Mouse (Mus musculus): ENCODE measurements around the gene Hbb-y.
"Not testable (repeated sequence)": the region's sequence is repeated elsewhere in the genome, so short reads cannot be mapped to it uniquely, and the experiment has no call there.

The Hbb-y gene

DNA sequence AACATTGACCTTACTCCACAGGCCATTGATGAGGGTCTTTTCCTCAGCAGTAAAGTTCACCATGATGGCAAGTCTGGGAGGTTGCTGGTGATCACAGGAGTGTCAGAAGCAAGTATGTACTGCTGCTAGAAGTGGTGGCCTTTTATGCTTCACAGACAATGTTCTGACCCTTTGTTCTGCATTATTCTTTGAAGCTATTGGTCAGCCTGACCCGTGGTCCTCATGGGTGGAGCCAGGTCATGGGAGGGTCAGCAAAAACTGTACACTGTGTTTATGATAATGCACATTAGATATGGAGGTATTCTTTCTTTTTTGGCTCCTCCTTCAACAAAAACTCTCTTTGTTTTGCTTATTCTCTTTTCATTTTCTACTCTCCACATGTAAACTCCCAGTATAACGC is at the start of gene Hbb-y:
TSS of gene Hbb-y (minus strand) at position 127 of the 400 bp plus-strand sequence.
- DNase-seq (ENCODE audit: low read depth, low spot score), result no peak

DNA sequence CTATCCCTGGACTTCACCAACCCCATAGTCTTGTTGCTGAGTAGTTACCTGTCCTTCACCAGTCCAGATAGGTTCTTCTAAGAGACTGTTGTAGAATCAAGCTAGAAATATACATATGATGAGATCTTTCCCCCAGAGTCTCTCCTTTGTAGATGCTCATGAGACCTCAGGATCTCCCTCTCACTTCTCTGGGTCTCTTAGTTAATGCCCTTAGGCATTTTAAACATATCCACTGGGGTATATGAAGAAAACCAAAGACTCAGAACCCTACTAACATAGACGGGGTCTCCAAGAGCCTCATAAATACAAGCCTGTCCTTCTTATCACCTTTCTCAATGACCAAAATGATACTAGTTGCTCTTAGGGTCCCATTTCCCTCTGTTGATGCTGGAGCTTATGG is 41.4 kb upstream of the Hbb-y start, which contains the start of gene Olfr64:
TSS of gene Olfr64 (minus strand) at position 101 of the 400 bp plus-strand sequence.
- no peak for DNase-seq (ENCODE audit: low read depth, low spot score)

DNA sequence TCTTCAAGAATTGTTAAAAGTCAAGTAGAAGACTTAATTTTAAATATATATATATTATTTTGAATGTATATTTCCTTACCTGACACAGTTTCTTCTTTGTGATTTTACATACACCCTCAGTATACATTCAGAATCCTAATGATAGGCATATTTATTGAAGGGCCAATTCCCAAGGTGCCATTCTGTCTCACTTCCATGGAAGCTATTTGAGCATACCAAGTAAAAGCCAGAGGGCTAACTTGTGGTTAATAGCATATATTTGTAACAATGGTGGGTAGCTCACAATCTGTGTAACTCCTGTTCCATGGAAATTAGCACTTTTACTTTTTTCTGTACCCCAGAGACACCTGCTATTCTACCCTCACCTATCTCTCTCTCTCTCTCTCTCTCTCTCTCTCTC is 33.1 kb upstream of the Hbb-y start, which contains the start of gene Olfr66:
TSS of gene Olfr66 (minus strand) at position 101 of the 400 bp plus-strand sequence.
- DNase-seq (ENCODE audit: low read depth, low spot score), result no peak

DNA sequence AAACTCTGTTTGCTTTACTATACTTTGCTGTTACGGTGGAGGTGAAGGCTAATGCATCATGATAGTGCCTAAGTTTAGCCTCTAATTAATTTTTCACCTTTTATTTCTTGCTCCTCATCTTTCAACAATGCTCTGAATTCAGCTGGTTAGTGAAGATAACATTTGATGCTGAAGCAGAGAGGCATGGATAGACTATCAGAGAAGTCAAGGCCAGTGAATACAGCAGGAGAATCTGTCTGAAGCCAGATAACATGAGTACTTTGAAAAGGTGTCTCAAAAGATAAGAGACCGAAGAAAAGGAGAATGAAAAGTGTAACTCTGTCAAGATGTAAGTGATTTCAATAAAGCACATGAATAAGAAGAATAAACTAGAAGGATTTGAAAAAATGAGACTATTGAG is 24.1 kb upstream of the Hbb-y start:
- no peak for DNase-seq (ENCODE audit: low read depth, low spot score)

DNA sequence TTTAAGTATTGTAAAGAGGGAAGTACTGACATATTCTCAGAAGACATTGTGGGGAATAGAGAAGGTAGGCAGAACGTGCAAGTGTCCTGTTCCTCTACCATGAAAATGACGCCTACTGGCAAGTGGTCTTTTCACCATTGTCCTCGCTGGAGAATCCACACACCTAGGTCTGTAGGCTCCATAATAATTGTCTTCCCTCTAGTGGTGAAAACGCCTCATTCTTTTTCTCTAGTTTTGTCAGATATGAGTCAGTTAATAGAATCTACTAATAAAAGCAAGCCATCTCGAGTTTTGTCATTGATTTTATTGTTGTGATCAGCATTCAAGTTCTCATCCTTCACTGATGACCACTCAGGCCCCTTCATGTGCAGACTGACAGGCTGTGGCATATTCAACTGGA is 21.4 kb upstream of the Hbb-y start:
- DNase-seq (ENCODE audit: low read depth, low spot score), result no peak

DNA sequence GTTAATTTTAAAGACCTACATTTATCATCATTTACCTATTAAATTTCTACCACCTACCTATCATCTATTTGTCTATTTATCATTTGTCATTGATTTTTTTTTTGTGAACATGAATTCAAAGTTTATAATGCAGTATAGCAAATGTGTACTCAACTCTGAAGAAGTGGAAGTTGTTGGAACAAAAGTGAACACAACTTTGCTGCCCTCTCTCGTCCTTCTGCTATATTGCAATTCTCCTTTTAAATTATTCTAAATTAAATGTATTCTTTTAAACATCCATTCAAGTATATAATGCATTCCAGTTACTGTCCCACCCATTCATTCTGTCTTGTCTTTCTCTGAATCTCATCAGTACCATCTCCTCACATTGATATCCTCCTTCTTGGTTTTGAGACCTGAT is 20.0 kb upstream of the Hbb-y start:
- no peak for DNase-seq (ENCODE audit: low read depth, low spot score)

DNA sequence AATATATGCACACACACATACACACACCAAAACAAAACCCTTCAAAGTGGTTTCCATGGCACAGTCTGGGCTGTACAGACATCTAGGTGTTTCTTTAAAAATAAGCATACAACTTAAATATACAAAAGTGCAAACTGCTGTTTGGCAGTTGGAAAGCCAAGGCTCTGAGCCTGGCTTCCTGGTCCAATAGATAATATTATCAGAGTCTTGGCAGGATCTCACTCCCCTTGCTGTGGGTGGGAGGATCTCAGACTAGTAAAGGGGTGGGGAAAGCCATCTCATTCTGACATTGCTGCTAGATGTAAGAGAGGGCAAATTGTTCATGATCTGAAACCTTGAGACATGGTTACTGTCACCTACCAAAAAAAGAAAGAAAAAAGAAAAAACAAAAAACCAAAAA is 17.7 kb upstream of the Hbb-y start:
- no peak for DNase-seq (ENCODE audit: low read depth, low spot score)

DNA sequence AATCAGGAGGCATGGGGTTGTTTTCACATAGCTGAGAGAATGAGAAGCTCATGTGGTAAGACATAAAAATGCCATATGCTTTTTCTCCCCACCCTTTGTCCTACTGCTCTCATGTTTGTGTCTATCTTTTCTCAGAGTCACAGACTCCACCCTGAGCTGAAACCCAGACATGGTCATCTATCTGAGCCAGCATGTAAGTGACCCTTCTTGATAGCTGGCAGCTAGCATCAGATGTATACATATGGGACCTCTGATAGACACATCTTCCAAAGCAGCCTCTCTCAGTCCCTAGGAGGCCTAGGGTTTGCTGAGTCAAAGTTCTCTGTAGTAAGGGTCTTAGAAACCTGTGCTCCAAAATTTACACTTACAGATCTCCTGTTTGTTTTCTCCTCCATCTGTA is 12.7 kb upstream of the Hbb-y start:
- no peak for DNase-seq (ENCODE audit: low read depth, low spot score)

DNA sequence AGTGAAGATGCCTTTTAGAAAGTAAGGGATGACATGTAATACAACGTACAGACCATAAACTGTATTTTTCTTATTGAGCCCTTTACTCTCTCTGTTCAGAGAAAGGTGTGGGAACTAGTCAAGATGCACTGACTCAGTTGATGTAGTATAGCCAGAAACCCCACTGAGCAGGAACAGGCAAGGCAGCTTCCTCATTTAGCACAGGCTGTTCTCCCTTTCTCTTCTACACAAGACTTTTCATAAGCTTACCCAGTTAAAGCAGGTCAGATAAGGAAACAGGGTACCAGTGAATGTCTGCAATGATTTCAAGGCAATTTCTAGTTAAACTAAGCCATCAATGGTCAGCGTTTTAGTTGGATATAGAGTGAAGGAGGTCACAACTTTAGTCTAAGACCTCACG is 8.5 kb upstream of the Hbb-y start:
- no peak for DNase-seq (ENCODE audit: low read depth, low spot score)

DNA sequence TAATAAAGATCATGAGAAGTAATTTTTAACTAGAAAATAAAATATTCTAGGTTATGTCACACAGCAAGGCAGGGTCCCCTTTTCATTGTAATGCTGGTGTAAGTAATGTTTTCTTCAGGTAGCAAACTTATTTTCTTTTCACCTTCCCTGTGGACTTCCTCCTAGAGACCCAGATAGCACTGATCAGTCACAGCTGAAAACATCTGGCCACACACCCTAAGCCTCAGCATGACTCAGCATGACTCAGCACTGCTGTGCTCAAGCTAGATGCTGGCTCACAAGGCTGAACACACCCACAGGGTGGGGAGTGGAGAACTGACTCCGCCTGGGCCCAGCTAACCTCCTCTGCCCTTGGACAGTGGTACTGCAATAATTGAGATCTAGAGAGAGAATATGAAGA is 7.8 kb upstream of the Hbb-y start:
- DNase-seq (ENCODE audit: low read depth, low spot score), result no peak

DNA sequence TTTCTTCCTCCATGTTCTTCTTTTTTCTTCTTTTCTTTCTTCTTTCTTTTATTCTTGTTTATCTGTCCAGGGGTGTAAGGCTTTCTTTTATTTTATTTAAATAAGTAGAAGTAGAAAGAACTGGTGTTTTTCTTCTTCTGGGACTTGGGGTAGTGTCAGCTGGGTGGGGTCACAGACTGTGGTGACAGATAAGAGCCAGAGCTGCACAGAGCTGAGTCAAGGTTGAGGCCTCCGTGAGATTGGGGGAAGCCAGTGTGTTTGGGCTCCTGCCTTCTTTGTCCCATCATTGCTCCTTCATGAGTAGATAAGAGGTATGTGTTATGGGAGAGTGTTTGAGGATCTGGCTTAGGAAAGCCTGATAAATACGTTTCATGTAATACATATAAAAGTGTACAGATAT is 6.1 kb upstream of the Hbb-y start:
- DNase-seq (ENCODE audit: low read depth, low spot score), result no peak

DNA sequence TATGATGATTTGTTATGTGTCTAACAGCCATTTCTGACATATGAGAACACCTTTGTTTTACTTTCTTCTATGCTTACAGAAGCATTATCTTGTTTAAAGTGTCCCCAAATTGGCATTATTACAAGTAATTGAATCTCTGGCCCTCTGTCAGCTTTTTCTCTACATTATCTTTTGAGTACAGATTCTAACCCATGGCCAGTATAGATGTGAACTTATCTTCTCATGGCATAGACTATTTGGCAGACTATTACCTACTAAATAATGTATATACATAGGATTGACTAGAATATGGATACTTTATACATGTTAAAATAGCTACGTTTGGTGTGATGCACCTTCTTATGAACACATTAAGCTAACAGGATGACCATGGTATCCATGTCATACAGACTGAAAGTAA is 1.7 kb upstream of the Hbb-y start:
- DNase-seq (ENCODE audit: low read depth, low spot score), result no peak

DNA sequence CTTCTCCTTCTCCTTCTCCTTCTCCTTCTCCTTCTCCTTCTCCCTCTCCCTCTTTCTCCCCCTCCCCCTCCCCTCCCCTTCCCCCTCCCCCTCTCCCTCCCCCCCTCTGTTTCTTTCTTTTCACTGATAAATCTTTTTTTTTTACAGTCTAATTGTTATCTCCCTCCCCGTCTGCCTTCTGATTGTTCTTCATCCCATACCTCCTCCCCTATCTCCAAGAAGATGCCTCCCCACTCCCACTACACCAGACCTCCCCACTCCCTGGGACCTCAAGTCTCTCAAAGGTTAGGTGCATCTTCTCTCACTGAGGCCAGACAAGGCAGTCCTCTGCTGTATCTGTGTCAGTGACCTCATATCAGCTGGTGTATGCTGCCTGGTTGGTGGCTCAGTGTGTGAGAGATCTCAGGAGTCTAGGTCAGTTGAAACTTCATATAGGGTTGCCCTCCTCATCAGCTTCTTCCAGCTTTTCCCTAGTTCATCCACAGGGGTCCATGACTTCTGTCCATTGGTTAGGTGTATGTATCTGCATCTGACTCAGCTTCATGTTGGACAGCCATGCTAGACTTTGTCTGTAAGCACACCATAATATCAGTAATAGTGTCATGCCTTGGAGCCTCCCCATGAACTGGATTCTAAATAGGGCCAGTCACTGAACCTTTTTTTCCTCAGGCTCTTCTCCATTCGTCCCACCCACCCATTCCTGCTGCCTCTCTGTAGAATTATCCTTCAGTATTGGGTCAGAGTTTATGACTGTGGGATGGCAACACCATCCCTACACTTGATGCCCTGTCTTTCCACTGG is 8.3 kb downstream of the Hbb-y start:
- DNase-seq (ENCODE audit: low read depth, low spot score), result no peak

DNA sequence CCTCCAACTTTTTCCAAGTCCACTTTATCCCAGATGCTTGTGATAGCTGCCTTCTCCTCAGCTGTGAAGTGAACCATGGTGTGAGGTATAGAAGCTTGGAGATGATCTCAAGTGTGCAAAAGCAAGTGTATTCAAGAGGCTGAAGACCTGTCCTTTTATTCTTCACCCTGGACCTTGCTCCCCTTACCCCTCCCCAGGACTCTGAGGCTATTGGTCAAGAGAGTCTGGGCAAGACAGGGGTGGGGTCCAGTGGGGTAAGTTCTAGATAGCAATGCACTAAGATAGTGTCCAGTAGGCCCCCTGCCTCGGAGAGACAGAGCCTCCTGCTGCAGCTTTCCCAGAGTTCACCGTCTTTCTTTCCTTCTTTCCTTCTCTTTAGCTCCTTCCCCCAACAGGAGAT is 10.0 kb downstream of the Hbb-y start, which contains the start of gene Hbb-bh1:
TSS of gene Hbb-bh1 (minus strand) at position 131 of the 400 bp plus-strand sequence.
- DNase-seq (ENCODE audit: low read depth, low spot score), result no peak

DNA sequence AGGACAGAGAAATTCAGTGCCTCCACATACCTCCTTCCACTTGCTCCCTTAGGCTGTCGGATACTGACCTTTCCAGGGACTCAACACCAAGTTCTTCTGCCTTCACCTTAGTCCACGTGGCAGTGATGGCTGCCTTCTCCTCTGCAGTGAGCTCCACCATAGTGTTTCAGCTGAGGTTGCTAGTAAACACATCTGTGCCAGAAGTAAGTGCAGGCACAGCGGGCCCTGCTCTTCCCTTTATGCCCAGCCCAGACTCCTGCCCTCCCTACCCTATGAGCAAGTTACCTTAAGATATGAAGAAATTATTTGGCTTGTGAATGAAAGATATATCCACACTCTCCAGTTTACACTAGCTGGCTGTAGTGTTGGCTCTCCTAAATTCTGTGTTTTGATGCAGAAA is 12.7 kb downstream of the Hbb-y start, which contains the start of gene Hbb-bh2:
TSS of gene Hbb-bh2 (minus strand) at position 253 of the 400 bp plus-strand sequence.
- DNase-seq (ENCODE audit: low read depth, low spot score), result no peak

DNA sequence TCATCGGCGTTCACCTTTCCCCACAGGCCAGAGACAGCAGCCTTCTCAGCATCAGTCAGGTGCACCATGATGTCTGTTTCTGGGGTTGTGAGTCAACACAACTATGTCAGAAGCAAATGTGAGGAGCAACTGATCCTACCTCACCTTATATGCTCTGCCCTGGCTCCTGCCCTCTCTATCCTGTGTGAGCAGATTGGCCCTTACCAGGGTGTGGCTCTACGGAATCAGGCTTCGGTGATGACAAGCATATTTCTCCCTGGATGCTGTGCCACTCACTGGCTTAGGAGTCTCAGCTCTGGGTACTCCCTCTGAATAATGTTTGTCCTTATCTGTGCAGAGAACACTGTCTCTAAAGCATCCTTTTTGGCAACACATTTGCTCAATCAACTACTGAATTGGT is 25.2 kb downstream of the Hbb-y start, which contains the start of gene Hbb-bs:
TSS of gene Hbb-bs (minus strand) at position 289 of the 400 bp plus-strand sequence.
- DNase-seq (ENCODE audit: low read depth, low spot score), result no peak

DNA sequence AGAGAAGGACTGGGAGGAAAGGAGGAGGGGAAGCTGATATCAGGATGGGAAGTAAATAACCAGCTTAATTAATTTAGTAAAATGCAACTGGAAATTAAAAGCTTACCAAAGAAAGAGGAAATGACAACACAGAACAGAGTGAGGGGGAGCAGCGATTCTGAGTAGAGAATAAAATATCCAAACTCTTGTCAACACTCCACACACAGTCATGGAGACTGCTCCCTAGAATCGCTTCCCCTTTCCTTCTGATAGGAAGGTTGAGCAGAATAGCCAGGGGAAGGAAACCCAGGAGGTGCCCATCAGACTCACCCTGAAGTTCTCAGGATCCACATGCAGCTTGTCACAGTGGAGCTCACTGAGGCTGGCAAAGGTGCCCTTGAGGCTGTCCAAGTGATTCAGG is 25.9 kb downstream of the Hbb-y start:
- DNase-seq (ENCODE audit: low read depth, low spot score), result not testable (repeated sequence)

DNA sequence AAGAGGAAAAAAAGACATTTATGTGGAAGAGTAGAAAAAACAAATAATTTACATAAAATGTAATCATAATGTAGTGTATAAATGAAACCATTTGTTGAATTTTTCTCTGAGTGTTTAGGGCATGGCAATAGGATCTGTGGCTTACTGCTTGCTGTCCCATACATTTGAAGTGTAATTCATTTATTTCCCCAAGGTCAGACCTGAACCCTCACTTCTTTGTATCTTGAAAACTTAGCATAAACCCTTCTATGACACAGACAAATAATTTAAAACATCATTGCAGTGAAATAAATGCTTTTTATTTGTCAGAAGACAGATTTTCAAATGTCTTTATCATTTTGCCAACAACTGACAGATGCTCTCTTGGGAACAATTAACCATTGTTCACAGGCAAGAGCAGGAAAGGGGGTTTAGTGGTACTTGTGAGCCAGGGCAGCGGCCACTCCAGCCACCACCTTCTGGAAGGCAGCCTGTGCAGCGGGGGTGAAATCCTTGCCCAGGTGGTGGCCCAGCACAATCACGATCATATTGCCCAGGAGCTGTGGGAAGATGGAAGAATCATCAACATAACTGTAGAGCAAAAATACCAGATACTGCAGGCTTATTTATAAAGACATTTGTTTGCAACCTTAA is 26.6 kb downstream of the Hbb-y start:
- no peak for DNase-seq (ENCODE audit: low read depth, low spot score)

DNA sequence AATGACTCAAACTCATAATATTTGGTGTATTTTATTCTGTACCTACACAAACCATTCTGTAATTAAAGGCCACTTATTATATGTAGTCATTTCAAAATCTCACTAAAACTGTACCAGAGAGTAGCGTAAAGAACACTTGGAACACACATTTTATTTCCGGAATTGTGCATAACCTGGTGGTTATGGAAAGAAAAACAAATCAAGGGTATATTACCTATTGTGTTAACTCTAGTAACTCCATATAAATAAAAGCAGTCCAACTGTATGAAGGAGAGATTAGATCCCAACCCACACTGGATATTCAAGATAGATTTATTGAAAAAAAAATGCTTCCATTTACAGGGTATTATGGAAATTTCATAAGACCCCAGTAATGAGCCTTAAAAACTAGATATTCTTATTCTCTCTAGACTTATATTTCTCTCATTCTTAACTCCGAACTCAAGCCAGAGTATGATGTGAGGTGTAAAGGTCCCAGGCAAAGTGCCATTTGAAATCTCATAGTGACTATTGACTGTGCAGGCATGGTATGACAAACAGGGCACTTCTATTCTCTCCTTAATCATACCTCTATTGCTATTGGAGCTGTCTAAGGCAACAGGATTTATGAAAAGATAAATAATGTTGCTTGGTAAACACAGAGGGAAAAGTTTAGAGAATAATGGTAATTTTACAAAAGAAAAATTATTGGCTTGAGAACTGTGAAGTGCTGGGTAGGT is 27.3 kb downstream of the Hbb-y start:
- no peak for DNase-seq (ENCODE audit: low read depth, low spot score)

DNA sequence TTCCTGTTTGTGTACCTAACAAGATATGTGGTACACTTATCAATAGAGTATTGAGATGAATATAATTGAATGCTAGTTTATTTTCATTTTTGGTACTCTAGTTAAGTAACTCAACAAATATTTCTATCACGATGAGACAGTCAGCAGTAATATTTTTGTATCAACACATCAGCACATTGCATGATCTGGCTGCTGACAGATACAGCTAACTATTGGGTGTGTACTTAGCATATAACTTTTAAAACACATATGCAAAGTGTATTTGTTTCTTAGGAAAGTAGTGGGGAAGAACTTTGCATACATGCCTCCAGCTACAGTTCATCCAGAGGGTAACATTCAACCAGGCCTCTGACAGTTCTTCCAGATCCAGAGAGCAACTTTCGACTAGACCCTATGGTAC is 28.4 kb downstream of the Hbb-y start:
- DNase-seq (ENCODE audit: low read depth, low spot score), result no peak

DNA sequence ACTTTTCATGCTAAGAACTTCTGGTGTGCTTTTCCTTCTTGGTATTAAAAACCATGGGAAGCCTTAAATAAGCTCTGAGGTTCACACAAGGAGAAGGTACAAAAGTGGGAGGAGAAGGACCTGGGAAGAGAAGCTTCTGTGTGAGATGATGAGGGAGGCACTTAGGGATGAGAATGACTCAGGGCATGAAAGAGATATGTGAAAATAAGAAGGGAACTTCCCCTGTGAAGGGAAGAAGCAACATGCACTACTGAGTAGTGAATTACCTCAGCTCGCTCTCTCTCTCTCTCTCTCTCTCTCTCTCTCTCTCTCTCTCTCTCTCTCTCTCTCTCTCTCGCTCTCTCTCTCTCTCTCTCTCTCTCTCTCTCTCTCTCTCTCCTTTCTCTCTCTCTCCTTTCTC is 37.9 kb downstream of the Hbb-y start:
- DNase-seq (ENCODE audit: low read depth, low spot score), result not testable (repeated sequence)

DNA sequence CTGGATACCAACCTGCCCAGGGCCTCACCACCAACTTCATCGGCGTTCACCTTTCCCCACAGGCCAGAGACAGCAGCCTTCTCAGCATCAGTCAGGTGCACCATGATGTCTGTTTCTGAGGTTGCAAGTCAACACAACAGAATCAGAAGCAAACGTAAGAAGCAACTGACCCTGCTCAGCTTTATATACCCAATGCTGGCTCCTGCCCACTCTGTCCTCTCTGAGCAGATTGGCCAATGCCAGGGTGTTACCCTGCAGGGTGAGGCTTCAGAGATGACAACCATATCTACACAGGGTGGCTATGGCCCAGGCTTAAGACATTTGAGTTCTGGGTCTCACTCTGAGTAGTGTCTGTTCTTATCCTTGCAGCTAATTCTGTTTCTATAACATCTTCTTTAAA is 39.2 kb downstream of the Hbb-y start, which contains the start of gene Hbb-bt:
TSS of gene Hbb-bt (minus strand) at position 231 of the 400 bp plus-strand sequence.
- DNase-seq (ENCODE audit: low read depth, low spot score), result no peak

Measured in embryo, embryonic 11.5 days (tissue).